Mouse (Mus musculus): ENCODE data around the gene Vat1l. TPM values are rescaled to one million over a fixed set of nuclear protein-coding genes. Genes with fewer than 3 reads are reported as not detected.

Gene Vat1l
- 14.8 and 20.5 TPM in 2 replicates for polyA plus RNA-seq (2015; fragmentation: Nextera tagmentation; extraction: Ambion mirVana)

- Histone ChIP-seq H3K9me3 (replicated peaks) (no peaks in the 10 kb centered on the region), H3K4me3 (peak within 1 kb of the TSS; percentile 70), H3K4me1 (peaks cover 20% of the 10 kb centered on the region), H3K27ac (no peak within 1 kb of the TSS; the same call in 1 of the 2 replicates), H3K36me3 (ENCODE audit: poor library complexity, severe bottlenecking) (no peaks in the 10 kb centered on the region), H3K27me3 (no peaks in the 10 kb centered on the region; the same call in none of the 2 replicates), H3K4me2 (peak within 1 kb of the TSS; percentile 89), H3K9ac (peak within 1 kb of the TSS; percentile 74)
- ATAC-seq = peak; percentile 90
- under 1% methylated on average over 39 of the region's 39 CpGs for WGBS
These were observed at the start of gene Vat1l for GRCm38 (mm10) chr8:114205221-114205901. TSS of gene Vat1l (plus strand) at chr8:114205612.

- ATAC-seq = no peak
- 44% methylated on average over 2 of the region's 2 CpGs for WGBS
- no peak overlapping the region for H3K27ac ChIP-seq
These were observed 46.8 kb upstream of the Vat1l start for GRCm38 (mm10) chr8:114158586-114158985.

DNA sequence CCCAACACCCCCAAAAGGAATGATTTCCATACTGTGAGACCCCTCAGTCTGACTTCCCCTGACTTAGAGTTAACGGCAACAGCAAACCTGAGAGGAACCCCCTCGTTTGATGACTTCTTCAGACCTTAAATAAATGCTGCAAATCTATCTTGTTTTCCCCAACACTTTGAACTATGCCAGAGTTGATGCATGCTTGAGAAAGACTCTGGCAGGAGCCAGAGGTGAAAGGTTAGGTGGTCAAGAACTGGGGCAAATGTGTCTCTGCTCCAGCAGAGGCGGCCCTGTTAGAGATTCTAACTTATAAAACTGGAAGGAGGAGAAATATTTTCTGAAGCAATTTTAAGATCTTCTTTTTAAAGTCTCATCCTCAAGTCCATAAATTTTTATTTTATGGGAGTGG, 45.7 kb upstream of the Vat1l start:
- 87% methylated on average over 3 of the region's 3 CpGs for WGBS
- Histone ChIP-seq H3K4me1 (peaks cover 6% of the 10 kb centered on the region; the same call in 1 of the 2 replicates), H3K9ac (no peak overlapping the region), H3K4me3 (no peak overlapping the region), H3K9me3 (replicated peaks) (no peaks in the 10 kb centered on the region), H3K27me3 (no peaks in the 10 kb centered on the region), H3K27ac (no peak overlapping the region), H3K4me2 (no peak overlapping the region), H3K36me3 (ENCODE audit: poor library complexity, severe bottlenecking) (no peaks in the 10 kb centered on the region)
- ATAC-seq = no peak

More at GRCm38 (mm10) chr8:114158586-114158985, 46.8 kb upstream of the Vat1l start:
- Histone ChIP-seq H3K36me3 (ENCODE audit: poor library complexity, severe bottlenecking) (no peaks in the 10 kb centered on the region), H3K4me3 (no peak overlapping the region), H3K4me2 (no peak overlapping the region), H3K27me3 (no peaks in the 10 kb centered on the region), H3K4me1 (peaks cover 6% of the 10 kb centered on the region; the same call in 1 of the 2 replicates), H3K9me3 (replicated peaks) (no peaks in the 10 kb centered on the region), H3K9ac (no peak overlapping the region)

GRCm38 (mm10) chr8:114163871-114164270, 41.5 kb upstream of the Vat1l start:
- Histone ChIP-seq H3K36me3 (ENCODE audit: poor library complexity, severe bottlenecking) (no peaks in the 10 kb centered on the region), H3K4me3 (no peak overlapping the region), H3K27me3 (no peaks in the 10 kb centered on the region), H3K4me1 (peaks cover 4% of the 10 kb centered on the region; the same call in 1 of the 2 replicates), H3K4me2 (no peak overlapping the region), H3K9ac (no peak overlapping the region), H3K27ac (no peak overlapping the region), H3K9me3 (replicated peaks) (no peaks in the 10 kb centered on the region; the same call in 1 of the 2 replicates)
- ATAC-seq = no peak
- WGBS = 94% methylated on average over 3 of the region's 3 CpGs

DNA sequence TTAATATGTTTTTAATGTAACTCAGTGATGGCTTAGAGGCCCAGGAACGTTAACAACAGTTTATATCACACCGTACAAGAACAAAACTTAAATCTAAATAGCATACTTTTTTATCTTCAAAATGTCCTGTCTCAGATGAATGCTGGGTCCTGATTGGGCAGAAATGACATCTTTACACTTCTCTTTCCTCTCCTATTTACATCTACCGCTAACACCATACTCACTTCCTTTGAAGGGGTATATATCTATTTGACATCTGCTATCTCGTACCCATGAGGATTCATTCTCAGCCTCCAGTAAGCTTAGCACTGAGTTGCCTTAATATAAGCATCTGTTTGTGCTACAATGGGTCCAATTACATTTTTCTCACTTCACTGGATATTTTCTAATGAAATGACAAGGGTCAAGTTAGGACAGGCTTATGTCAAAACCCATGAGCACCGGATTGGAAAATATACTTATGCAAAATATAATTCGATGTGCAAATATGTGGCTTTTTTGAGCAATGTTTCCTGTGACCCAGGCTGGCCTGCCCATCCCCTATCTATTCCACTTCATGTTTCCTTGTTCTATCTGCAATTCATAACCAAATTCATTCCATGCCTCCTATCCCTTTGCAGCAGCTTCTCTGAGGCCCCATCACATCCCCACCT, 40.8 kb upstream of the Vat1l start:
- Histone ChIP-seq H3K9me3 (replicated peaks) (no peaks in the 10 kb centered on the region; the same call in 1 of the 2 replicates), H3K4me2 (no peak overlapping the region), H3K27me3 (no peaks in the 10 kb centered on the region), H3K27ac (no peak overlapping the region), H3K4me1 (peaks cover 4% of the 10 kb centered on the region; the same call in 1 of the 2 replicates), H3K9ac (no peak overlapping the region), H3K4me3 (no peak overlapping the region), H3K36me3 (ENCODE audit: poor library complexity, severe bottlenecking) (no peaks in the 10 kb centered on the region)
- no peak for ATAC-seq
- 83% methylated on average over 6 of the region's 6 CpGs for WGBS

- Histone ChIP-seq H3K9ac (no peak overlapping the region), H3K27ac (no peak overlapping the region), H3K4me3 (no peak overlapping the region), H3K4me1 (peaks cover 4% of the 10 kb centered on the region; the same call in 1 of the 2 replicates), H3K27me3 (no peaks in the 10 kb centered on the region), H3K9me3 (replicated peaks) (no peaks in the 10 kb centered on the region; the same call in 1 of the 2 replicates), H3K36me3 (ENCODE audit: poor library complexity, severe bottlenecking) (no peaks in the 10 kb centered on the region), H3K4me2 (no peak overlapping the region)
- WGBS = 33% methylated on average over 2 of the region's 2 CpGs
- ATAC-seq = no peak
These were observed 39.7 kb upstream of the Vat1l start for GRCm38 (mm10) chr8:114165741-114166140.

- no peaks in the 10 kb centered on the region for H3K4me1 ChIP-seq
- H3K4me3 ChIP-seq = no peak overlapping the region
- H3K27me3 ChIP-seq = no peaks in the 10 kb centered on the region
- WGBS = 63% methylated on average over 3 of the region's 3 CpGs
- H3K9ac ChIP-seq = no peak overlapping the region
- no peak overlapping the region for H3K4me2 ChIP-seq
- H3K36me3 ChIP-seq (ENCODE audit: poor library complexity, severe bottlenecking) = no peaks in the 10 kb centered on the region
- H3K27ac ChIP-seq = no peak overlapping the region
- no peaks in the 10 kb centered on the region for H3K9me3 ChIP-seq (replicated peaks)
- no peak for ATAC-seq
These were observed 28.7 kb upstream of the Vat1l start for GRCm38 (mm10) chr8:114176721-114177120.

DNA sequence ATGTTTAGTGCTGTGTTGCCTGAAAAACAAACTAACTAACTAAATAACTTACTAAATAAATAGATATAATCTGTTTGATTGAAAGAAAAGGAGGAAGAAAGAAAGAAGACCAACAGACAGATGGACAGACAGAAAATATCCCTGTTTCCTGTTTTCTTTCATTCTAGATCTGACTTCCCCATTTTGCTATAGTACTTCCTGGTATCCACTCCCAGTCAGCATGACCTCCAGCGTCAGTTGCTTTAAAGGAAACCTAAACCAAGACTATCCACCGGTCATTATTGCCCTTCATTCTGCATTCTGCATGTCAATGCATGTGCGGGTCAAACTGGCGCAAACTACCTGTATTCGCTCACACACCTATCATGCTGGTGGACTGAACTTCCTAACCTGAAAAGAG, 12.1 kb upstream of the Vat1l start:
- WGBS = 93% methylated on average over 5 of the region's 5 CpGs
- H3K4me2 ChIP-seq = no peak overlapping the region
- ATAC-seq = no peak
- H3K9ac ChIP-seq = no peak overlapping the region
- no peaks in the 10 kb centered on the region for H3K4me1 ChIP-seq
- H3K27ac ChIP-seq = no peak overlapping the region
- no peaks in the 10 kb centered on the region for H3K36me3 ChIP-seq (ENCODE audit: poor library complexity, severe bottlenecking)
- no peaks in the 10 kb centered on the region for H3K9me3 ChIP-seq (replicated peaks)
- no peaks in the 10 kb centered on the region for H3K27me3 ChIP-seq
- H3K4me3 ChIP-seq = no peak overlapping the region

DNA sequence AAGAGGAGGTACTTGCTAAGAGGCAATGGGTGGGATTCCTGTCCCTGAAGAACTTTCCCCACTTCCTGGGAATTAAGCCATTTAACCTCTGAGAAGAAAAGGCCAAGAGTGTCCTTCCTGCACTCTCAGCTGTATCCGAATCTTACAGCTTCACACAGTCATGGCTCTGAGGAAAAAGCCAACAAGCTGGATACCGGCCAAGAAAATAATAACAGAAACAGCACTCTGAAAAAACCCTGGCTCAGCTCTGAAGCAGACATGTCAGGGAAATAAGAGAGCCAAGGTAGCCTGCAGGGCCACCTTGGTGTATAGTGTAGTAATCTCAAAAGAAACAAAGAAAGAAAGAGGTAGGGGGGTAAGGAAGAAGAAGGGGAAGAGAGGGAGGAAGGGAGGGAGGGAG, 6.4 kb upstream of the Vat1l start:
- H3K27ac ChIP-seq = no peak overlapping the region
- no peak overlapping the region for H3K4me3 ChIP-seq
- ATAC-seq = no peak
- no peak overlapping the region for H3K4me2 ChIP-seq
- H3K4me1 ChIP-seq = no peaks in the 10 kb centered on the region
- WGBS = 43% methylated on average over 2 of the region's 2 CpGs
- no peaks in the 10 kb centered on the region for H3K9me3 ChIP-seq (replicated peaks)
- no peak overlapping the region for H3K9ac ChIP-seq
- H3K36me3 ChIP-seq (ENCODE audit: poor library complexity, severe bottlenecking) = no peaks in the 10 kb centered on the region
- H3K27me3 ChIP-seq = no peaks in the 10 kb centered on the region; the same call in none of the 2 replicates

DNA sequence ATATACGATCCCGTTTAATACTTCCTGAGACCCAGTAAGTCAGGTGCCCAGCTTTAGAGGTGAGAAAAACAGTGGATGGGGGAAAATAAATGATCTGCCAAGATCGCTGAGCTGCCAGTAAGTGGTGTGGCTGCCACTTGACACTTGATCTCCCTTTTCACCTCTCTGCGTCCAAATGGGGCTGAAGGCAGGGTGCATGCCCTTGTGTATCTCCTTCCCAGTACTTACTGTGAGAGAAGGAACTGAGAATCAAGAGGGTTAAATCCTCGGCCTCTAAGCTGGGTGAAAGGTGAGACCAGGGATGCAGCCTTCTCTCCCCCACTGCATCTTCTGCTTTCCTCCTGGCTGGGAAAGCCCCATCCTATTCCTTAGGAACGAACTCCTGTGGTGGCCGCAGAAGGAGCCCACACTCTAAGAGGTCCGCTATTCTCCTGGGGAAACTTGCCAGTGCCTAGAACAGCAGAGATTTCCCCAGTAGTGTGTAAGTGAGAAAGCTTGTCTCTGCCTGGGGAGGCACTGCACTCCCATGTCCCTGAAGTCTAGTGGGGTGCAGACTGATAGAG, 1.1 kb downstream of the Vat1l start:
- H3K27ac ChIP-seq = no peak overlapping the region; the same call in 1 of the 2 replicates

GRCm38 (mm10) chr8:114207026-114207425, 1.6 kb downstream of the Vat1l start:
- Histone ChIP-seq H3K36me3 (ENCODE audit: poor library complexity, severe bottlenecking) (no peaks in the 10 kb centered on the region), H3K9ac (peak overlapping the region; percentile 74), H3K27me3 (no peaks in the 10 kb centered on the region; the same call in none of the 2 replicates), H3K4me2 (peak overlapping the region; percentile 89), H3K27ac (no peak overlapping the region), H3K4me3 (peak overlapping the region; percentile 70), H3K9me3 (replicated peaks) (0 out of 2 replicates have a peak, but pooled peaks cover 3% of the 10 kb centered on the region), H3K4me1 (peaks cover 20% of the 10 kb centered on the region)
- no peak for ATAC-seq
- 49% methylated on average over 4 of the region's 4 CpGs for WGBS

More for the DNA sequence above, 1.1 kb downstream of the Vat1l start:
- peak overlapping the region; percentile 70 for H3K4me3 ChIP-seq
- H3K36me3 ChIP-seq (ENCODE audit: poor library complexity, severe bottlenecking) = no peaks in the 10 kb centered on the region
- H3K27me3 ChIP-seq = no peaks in the 10 kb centered on the region; the same call in none of the 2 replicates
- H3K9me3 ChIP-seq (replicated peaks) = 0 out of 2 replicates have a peak, but pooled peaks cover 1% of the 10 kb centered on the region
- H3K4me2 ChIP-seq = peak overlapping the region; percentile 89
- peak overlapping the region; percentile 74 for H3K9ac ChIP-seq
- peaks cover 20% of the 10 kb centered on the region for H3K4me1 ChIP-seq
- ATAC-seq = no peak
- 2% methylated on average over 8 of the region's 8 CpGs for WGBS

DNA sequence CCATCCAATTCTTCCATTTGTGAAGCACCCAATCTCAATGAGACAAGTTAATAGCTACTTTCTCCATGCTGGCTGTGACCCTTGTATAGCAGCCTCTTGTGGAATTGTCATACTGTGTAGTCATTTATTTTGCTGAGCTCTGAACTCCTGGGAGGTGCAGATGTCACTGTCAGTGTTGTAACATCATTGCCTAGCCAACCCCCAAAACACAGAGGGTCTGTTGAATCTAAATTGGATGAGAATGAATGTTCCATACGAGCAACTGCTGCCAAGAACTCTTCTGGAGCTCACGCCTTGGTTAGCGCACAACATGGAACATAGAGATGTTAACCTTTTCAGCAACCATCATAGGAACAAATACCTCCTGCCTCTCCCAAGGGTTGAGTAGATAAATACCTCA, 15.4 kb downstream of the Vat1l start:
- H3K27ac ChIP-seq = no peak overlapping the region
- 78% methylated on average over 3 of the region's 3 CpGs for WGBS
- no peak overlapping the region for H3K4me3 ChIP-seq
- no peaks in the 10 kb centered on the region; the same call in 1 of the 2 replicates for H3K9me3 ChIP-seq (replicated peaks)
- H3K9ac ChIP-seq = no peak overlapping the region
- H3K36me3 ChIP-seq (ENCODE audit: poor library complexity, severe bottlenecking) = no peaks in the 10 kb centered on the region
- H3K4me1 ChIP-seq = peaks cover 5% of the 10 kb centered on the region; the same call in 1 of the 2 replicates
- no peak overlapping the region for H3K4me2 ChIP-seq
- no peak for ATAC-seq
- no peaks in the 10 kb centered on the region for H3K27me3 ChIP-seq

All from forebrain, embryonic 13.5 days (tissue).